Mouse (Mus musculus): ENCODE measurements around the gene Vmn1r51.
"Not testable (repeated sequence)": the region's sequence is repeated elsewhere in the genome, so short reads cannot be mapped to it uniquely, and the experiment has no call there.

The Vmn1r51 gene

DNA sequence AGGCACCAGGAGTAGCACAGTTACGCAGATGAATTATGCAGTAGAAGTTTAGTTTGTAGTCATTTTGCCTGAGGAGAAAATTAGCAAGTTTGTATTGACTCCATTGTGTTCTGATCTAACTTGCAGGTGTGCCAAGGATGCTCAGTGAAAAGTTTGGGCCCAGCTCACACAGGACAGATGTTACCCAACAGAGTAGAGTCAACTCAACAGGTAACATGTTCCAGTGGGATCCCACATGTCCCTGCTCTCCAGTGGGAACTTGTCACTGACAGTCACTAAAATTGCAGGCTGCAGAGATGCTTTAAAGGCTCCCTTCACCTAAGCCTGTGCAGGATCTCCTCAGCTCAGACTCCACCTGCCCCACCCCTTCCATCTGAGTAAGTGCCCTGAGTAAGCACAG, at the start of gene Vmn1r51:
TSS of gene Vmn1r51 (plus strand) at position 301 of the 400 bp plus-strand sequence.
- DNase-seq (ENCODE audit: low read depth): not testable (repeated sequence)

DNA sequence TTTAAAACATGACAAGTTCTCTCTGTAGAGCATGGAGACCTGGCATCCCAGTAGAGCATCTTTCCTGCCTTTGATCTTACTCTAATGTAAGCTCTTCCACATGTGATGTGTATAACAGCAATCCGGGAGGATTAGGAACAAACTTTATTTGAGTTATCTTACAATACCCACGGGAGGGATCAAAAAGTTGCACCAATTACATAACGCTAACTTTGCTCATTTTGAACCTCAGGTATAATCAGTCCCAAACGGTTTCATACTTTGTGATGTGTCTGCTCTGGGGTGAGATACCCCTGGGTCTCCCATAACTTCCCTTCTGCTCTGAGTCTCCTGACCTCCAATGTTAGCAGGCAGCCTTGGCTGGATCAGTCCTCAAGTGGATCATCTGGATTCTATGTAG, 44.0 kb upstream of the Vmn1r51 start, which contains the start of gene Vmn1r49:
TSS of gene Vmn1r49 (minus strand) at position 101 of the 400 bp plus-strand sequence.
- DNase-seq (ENCODE audit: low read depth): no peak

GRCm38 (mm10) chr6:90100566-90100965, 21.8 kb upstream of the Vmn1r51 start:
- no peak for DNase-seq (ENCODE audit: low read depth)

DNA sequence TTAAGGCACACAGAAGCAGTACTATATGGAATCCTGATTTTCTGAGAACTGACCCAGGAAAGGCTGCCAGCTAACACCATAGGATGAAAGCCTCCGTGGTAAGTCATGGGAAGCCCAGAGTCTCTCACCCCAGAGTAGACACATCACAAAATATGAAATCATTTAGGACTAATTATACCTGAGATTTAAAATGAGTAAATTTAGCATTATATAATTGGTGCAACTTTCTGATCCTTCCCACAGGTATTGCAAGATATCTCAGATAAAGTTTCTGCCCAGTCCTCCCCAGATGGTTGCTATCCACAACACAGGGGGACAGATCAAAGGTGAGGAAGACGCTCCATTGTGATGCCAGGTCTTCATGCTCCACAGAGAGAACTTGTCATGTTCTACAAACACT, 21.3 kb upstream of the Vmn1r51 start, which contains the start of gene Vmn1r50:
TSS of gene Vmn1r50 (plus strand) at position 301 of the 400 bp plus-strand sequence.
- DNase-seq (ENCODE audit: low read depth): no peak

- no peak for DNase-seq (ENCODE audit: low read depth)
These were observed 37.7 kb downstream of the Vmn1r51 start for GRCm38 (mm10) chr6:90160139-90160538.

GRCm38 (mm10) chr6:90174508-90174907, 52.1 kb downstream of the Vmn1r51 start, which contains the start of gene Vmn1r52:
Gene Vmn1r52 (plus strand): TSS chr6:90174808.
- no peak for DNase-seq (ENCODE audit: low read depth)
